Mouse (Mus musculus) naive thymus-derived CD4-positive, alpha-beta T cell, adult 2 months (primary cell): ENCODE measurements around the gene Creb5.

Source experiments
- DNase-seq: peaks from one replicate; pipeline ENCODE4 v3.0.0-alpha.2; 2011; ENCODE audit warnings: low read depth

Gene Creb5

GRCm38 (mm10) chr6:53644056-53644455, 357.0 kb downstream of the Creb5 start:
- DNase-seq, result no peak

GRCm38 (mm10) chr6:53644971-53645370, 357.9 kb downstream of the Creb5 start:
- no peak for DNase-seq

GRCm38 (mm10) chr6:53649782-53650181, 362.7 kb downstream of the Creb5 start:
- DNase-seq, result no peak

GRCm38 (mm10) chr6:53652691-53653090, 365.6 kb downstream of the Creb5 start:
- DNase-seq, result no peak

GRCm38 (mm10) chr6:53653706-53654360, 366.8 kb downstream of the Creb5 start:
- no peak for DNase-seq

- no peak for DNase-seq
Observed at GRCm38 (mm10) chr6:53654361-53654824, 367.3 kb downstream of the Creb5 start.

GRCm38 (mm10) chr6:53656466-53656865, 369.4 kb downstream of the Creb5 start:
- DNase-seq, result no peak

- DNase-seq, result no peak
Observed at GRCm38 (mm10) chr6:53657483-53657882, 370.4 kb downstream of the Creb5 start.

GRCm38 (mm10) chr6:53662858-53663833, 376.1 kb downstream of the Creb5 start:
- DNase-seq, result no peak

GRCm38 (mm10) chr6:53664759-53665158, 377.7 kb downstream of the Creb5 start:
- DNase-seq, result no peak

GRCm38 (mm10) chr6:53666503-53666902, 379.4 kb downstream of the Creb5 start:
- DNase-seq, result no peak

GRCm38 (mm10) chr6:53678307-53678706, 391.2 kb downstream of the Creb5 start:
- DNase-seq, result no peak

GRCm38 (mm10) chr6:53680046-53680445, 393.0 kb downstream of the Creb5 start:
- DNase-seq, result no peak

- DNase-seq, result no peak
Observed at GRCm38 (mm10) chr6:53684416-53684815, 397.3 kb downstream of the Creb5 start.

- DNase-seq, result no peak
Observed at GRCm38 (mm10) chr6:53685323-53685722, 398.3 kb downstream of the Creb5 start.

GRCm38 (mm10) chr6:53688762-53689477, 401.9 kb downstream of the Creb5 start:
- no peak for DNase-seq

GRCm38 (mm10) chr6:53691006-53691405, 403.9 kb downstream of the Creb5 start:
- DNase-seq, result no peak

GRCm38 (mm10) chr6:53695216-53695615, 408.1 kb downstream of the Creb5 start:
- DNase-seq, result no peak

- no peak for DNase-seq
Observed at GRCm38 (mm10) chr6:53696471-53696870, 409.4 kb downstream of the Creb5 start.

- DNase-seq, result no peak
Observed at GRCm38 (mm10) chr6:53696921-53697320, 409.9 kb downstream of the Creb5 start.

- DNase-seq, result no peak
Observed at GRCm38 (mm10) chr6:53698128-53698749, 411.2 kb downstream of the Creb5 start.

- DNase-seq, result no peak
Observed at GRCm38 (mm10) chr6:53704440-53704839, 417.4 kb downstream of the Creb5 start.
